ENCODE assay signal across 10 mouse cellular contexts in the genomic region with DNA sequence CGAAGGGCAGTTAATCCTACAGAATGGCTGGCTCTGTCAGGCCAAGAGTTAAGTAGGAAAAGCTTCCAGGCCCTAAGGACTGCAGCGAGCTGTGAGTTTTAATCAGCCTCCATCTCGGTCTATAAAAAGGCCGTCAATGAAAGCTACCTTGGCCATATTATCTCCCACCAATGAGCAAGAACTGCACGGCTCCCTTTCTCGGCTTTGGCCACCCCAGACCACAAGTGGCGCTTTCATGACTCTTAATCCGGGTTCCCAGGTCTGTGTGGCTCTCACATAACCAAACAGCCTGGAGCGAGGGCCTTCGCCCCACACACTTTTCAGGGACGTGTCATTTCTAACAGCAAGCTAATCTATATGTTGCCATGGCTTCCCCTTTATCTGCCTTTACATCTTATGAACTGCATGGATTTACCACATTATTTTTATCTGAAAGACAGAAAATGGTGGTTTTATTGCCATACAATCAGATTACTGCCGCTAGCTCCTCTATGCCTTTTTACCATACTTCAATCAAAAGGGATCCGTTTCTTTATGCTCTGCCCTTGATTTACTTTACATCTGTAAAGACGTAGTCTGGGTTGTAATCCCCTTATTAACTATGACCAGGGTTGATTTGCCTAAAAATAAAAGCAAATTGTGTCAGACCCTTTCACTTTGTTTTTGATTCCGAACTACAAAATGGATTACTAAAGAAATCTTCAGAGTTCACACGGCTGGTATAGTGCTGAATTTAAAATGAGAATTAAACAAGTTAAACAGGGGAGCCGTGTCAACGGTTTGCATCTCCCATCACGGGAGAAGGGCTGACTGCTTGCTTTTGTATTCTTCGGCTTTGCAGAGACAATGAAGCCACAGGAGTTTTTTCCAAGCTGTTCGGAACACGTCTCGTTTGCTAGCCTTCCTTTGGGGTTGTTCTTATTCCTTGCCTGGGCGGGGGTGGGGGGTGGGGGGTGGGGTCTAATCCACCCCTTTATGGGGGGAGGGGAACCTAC. TPM values are rescaled to one million over a fixed set of nuclear protein-coding genes. Genes with fewer than 3 reads are reported as not detected.
A peak's percentile ranks its signal among the peaks of the same experiment; 100 is the strongest.
DNase-seq lines count a peak whose midpoint lies in the region; ATAC-seq lines count a peak whose summit lies in the region.
"Had no signal": no experiment of that assay in that cellular context is flagged by ENCODE, and none has a peak within 500 bp of the region (broad histone marks: within the 10 kb centered on the region; RNA-seq: fewer than 3 reads in every experiment).

No protein-coding gene starts in this region.

- no peaks in the 10 kb centered on the region for H3K9me3 ChIP-seq in kidney, embryonic 14.5 days (ENCODE audit: control insufficient read depth, low read length)
- no peaks in the 10 kb centered on the region for H3K9me3 ChIP-seq in hindbrain, embryonic 14.5 days (ENCODE audit: control insufficient read depth, low read length)

- H3K4me3 ChIP-seq in kidney, embryonic 14.5 days (ENCODE audit: low read length), result peak overlapping the region; percentile 82
- H3K4me3 ChIP-seq in hindbrain, embryonic 14.5 days (replicated peaks; ENCODE audit: low read length), result peak overlapping the region; percentile 85

- H3K36me3 ChIP-seq in kidney, embryonic 14.5 days (ENCODE audit: control insufficient read depth, insufficient read depth, low read length), result no peaks in the 10 kb centered on the region
- H3K36me3 ChIP-seq in hindbrain, embryonic 14.5 days (replicated peaks; ENCODE audit: control insufficient read depth, insufficient read depth), result no peaks in the 10 kb centered on the region

- DNase-seq in kidney, postnatal 14 days, result no peak
- DNase-seq in embryo, embryonic 10.5 days (ENCODE audit: low spot score), result peak; percentile 71
- DNase-seq in hindbrain, embryonic 14.5 days (ENCODE audit: low spot score), result peak; percentile 50
- DNase-seq in neural tube, embryonic 10.5 days (ENCODE audit: extremely low spot score, low spot score), result peak; percentile 33
- DNase-seq in right cerebral cortex, postnatal 14 days, result no peak
- DNase-seq in layer of hippocampus, adult 9-11 months, result no peak
- DNase-seq in adrenal gland, postnatal 10 days, result no peak

- H3K27me3 ChIP-seq in kidney, embryonic 14.5 days (ENCODE audit: control insufficient read depth, insufficient read depth, low read length), result 0 out of 2 replicates have a peak, but pooled peaks cover 4% of the 10 kb centered on the region
- no peaks in the 10 kb centered on the region for H3K27me3 ChIP-seq in hindbrain, embryonic 14.5 days (ENCODE audit: control insufficient read depth, insufficient read depth, low read length)
- H3K27me3 ChIP-seq: CH12.LX had no signal

- peak overlapping the region; percentile 92 for H3K4me2 ChIP-seq in kidney, embryonic 14.5 days (replicated peaks; ENCODE audit: low read depth, low read length)
- peak overlapping the region; percentile 86 for H3K4me2 ChIP-seq in hindbrain, embryonic 14.5 days (replicated peaks)

- no peak for ATAC-seq in kidney, embryonic 14.5 days (ENCODE audit: low FRiP score, low TSS enrichment)
- ATAC-seq in hindbrain, embryonic 14.5 days (ENCODE audit: low FRiP score), result no peak
- ATAC-seq: inflammation-experienced regulatory T-cells, adult 6 months had no signal

- H3K9ac ChIP-seq in kidney, embryonic 14.5 days (ENCODE audit: low read depth, low read length), result peak overlapping the region; percentile 44
- peak overlapping the region; percentile 92 for H3K9ac ChIP-seq in hindbrain, embryonic 14.5 days

- H3K27ac ChIP-seq in kidney, embryonic 14.5 days (ENCODE audit: low read depth, low read length), result no peak overlapping the region
- H3K27ac ChIP-seq in hindbrain, embryonic 14.5 days, result peak overlapping the region; percentile 90

- WGBS in kidney, embryonic 14.5 days, result 42% methylated on average over 24 of the region's 24 CpGs
- WGBS in hindbrain, embryonic 14.5 days, result 6% methylated on average over 24 of the region's 24 CpGs

- peaks cover 16% of the 10 kb centered on the region; the same call in 1 of the 2 replicates for H3K4me1 ChIP-seq in kidney, embryonic 14.5 days (ENCODE audit: control insufficient read depth, insufficient read depth, low read length)
- peaks cover 59% of the 10 kb centered on the region for H3K4me1 ChIP-seq in hindbrain, embryonic 14.5 days (replicated peaks; ENCODE audit: control insufficient read depth, insufficient read depth, low read length)

RNA-seq across cellular contexts. Expression of gene Efnb2, which starts 5.4 kb away (rescaled TPM):
- 26.3 and 34.1 TPM in 2 replicates for polyA plus RNA-seq in kidney, embryonic 14.5 days (2014; fragmentation: Nextera tagmentation; extraction: Ambion mirVana)
- 21.9 and 23.8 TPM in 2 replicates for polyA plus RNA-seq in hindbrain, embryonic 14.5 days (2014; fragmentation: Nextera tagmentation; extraction: Ambion mirVana)
- 10 to 100 TPM; 29.6 to 32.5 TPM for total RNA-seq in adrenal gland, postnatal 10 days (2021)

RNA-seq across cellular contexts. Expression of gene Arglu1, which starts 34.7 kb away (rescaled TPM):
- polyA plus RNA-seq in kidney, embryonic 14.5 days (2014; fragmentation: Nextera tagmentation; extraction: Ambion mirVana), result 150 and 183 TPM in 2 replicates
- polyA plus RNA-seq in hindbrain, embryonic 14.5 days (2014; fragmentation: Nextera tagmentation; extraction: Ambion mirVana), result 136 and 155 TPM in 2 replicates
- total RNA-seq in adrenal gland, postnatal 10 days (2021), result 10 to 100 TPM; 52.6 to 81.2 TPM

Comparison
In these comparisons a context has a peak if more than half of its experiments do, and no peak if none do; other contexts are left out.
1. DNase-seq: peak in embryo, embryonic 10.5 days (single experiment), hindbrain, embryonic 14.5 days (single experiment) and neural tube, embryonic 10.5 days (single experiment); none in kidney, postnatal 14 days (single experiment), right cerebral cortex, postnatal 14 days (single experiment), layer of hippocampus, adult 9-11 months (single experiment) and adrenal gland, postnatal 10 days (single experiment).